Mouse (Mus musculus) CH12.LX (cell line): ENCODE data around the gene Aig1.

Source experiments
- CTCF ChIP-seq, 2 experiments: IDR thresholded peaks in 1 of 2; conservative IDR thresholded peaks in 1 of 2; 2 replicates each; pipeline ENCODE4 v1.5.1; 2011 to 2012; ENCODE audit warnings: low read depth in 2 of 2, low read length in 2 of 2, improper control_type of control experiment in 1 of 2, inconsistent platforms in 1 of 2, mild to moderate bottlenecking in 1 of 2, moderate library complexity in 1 of 2
- ETS1 ChIP-seq: conservative IDR thresholded peaks from 2 replicates; pipeline ENCODE4 v1.6.1; 2012; ENCODE audit warnings: low read depth, mild to moderate bottlenecking, inconsistent platforms, low read length, improper control_type of control experiment, moderate library complexity
- POLR2A ChIP-seq: IDR thresholded peaks from 2 replicates; pipeline ENCODE4 v1.6.1; 2011; ENCODE audit warnings: low read depth, mild to moderate bottlenecking, improper control_type of control experiment, low read length

DNA sequence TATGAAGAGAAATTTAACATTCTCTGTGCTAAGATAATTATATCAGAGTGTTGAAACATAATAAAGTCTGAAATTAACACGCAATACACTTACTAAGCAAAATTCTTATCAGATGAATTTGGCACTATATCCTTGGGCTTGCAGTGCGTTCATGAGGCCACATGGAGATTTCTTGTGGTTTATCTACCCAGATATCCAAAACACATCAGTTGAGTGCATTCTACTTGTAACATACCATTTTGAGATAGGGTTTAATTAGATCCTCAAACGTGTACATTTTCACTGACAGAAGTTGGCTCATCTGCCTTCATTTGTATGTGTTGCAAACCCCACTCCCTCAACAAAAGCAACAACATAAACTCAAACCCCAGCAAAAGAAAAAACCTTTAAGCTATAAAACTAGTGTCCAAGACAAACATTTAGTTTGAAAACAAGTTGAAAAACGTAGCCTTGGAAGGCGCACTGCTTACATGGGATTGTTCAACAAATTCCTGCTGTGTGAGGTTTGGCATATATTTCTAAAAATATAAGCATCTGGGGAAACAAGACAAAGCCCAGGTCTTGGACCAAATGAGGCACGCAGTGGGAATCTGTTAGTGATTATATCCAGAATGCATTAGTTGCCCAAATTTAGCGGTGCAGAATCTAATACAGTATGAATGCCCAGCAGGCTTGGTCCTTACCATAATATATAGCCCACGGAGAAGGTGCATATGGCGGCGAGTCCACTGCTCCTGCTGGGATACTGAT lies 178.8 kb downstream of the Aig1 start:
- TF ChIP-seq CTCF (conservative IDR thresholded peaks at IDR 0.05 in 1 of 2, IDR thresholded peaks at IDR 0.05 in 1 of 2; ENCODE audit: low read depth in 2 of 2, low read length in 2 of 2): no peak
- no peak for TF ChIP-seq ETS1
- no peak for TF ChIP-seq POLR2A
